ENCODE assay signal across 26 mouse cellular contexts in the genomic region with DNA sequence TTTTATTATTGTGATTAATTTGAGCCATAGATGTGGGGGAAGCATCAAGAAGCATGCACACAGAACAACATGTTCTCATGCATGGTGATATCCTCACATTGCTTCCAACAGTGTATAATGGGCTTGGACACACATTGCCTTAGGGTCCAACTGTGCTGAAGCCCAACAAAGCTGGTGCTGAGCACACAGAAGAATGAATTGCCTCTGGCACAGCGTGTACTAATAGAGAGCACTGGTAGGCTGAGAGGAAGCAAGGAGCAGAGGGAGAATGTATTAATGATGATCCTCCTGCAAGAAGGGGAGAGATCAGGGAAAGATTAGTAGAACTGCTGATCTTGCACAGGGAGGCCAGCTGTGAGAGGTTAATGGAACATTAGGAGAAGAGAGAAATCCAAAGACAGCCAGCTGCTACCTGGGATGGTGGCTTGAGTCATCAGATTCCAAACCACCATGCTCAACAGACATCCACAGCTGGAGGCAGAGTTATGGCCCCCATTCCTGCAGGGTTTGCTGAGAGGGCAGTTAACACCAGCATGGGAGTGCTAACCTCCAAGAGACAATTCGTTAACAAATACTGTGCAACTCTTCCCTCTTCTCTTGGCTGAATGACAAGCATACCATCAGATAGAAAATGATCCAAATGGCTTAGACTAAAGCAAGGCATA.
A peak's percentile ranks its signal among the peaks of the same experiment; 100 is the strongest.
DNase-seq lines count a peak whose midpoint lies in the region; ATAC-seq lines count a peak whose summit lies in the region.
"Had no signal": no experiment of that assay in that cellular context is flagged by ENCODE, and none has a peak within 500 bp of the region (broad histone marks: within the 10 kb centered on the region; RNA-seq: fewer than 3 reads in every experiment).

No protein-coding gene starts in this region.

- no peak overlapping the region for H3K9ac ChIP-seq in forebrain, embryonic 12.5 days
- H3K9ac ChIP-seq in hindbrain, embryonic 13.5 days, result no peak overlapping the region
- H3K9ac ChIP-seq in midbrain, embryonic 12.5 days (replicated peaks), result no peak overlapping the region
- H3K9ac ChIP-seq: forebrain, embryonic 15.5 days; limb, embryonic 13.5 days; liver, embryonic 13.5 days had no signal

- H3K27me3 ChIP-seq in forebrain, embryonic 12.5 days, result no peaks in the 10 kb centered on the region
- no peaks in the 10 kb centered on the region for H3K27me3 ChIP-seq in forebrain, embryonic 10.5 days (ENCODE audit: poor library complexity, severe bottlenecking)
- no peaks in the 10 kb centered on the region for H3K27me3 ChIP-seq in hindbrain, embryonic 13.5 days
- H3K27me3 ChIP-seq in midbrain, embryonic 12.5 days, result no peaks in the 10 kb centered on the region
- H3K27me3 ChIP-seq: CH12.LX; forebrain, embryonic 15.5 days; limb, embryonic 13.5 days; liver, embryonic 13.5 days; megakaryocyte, embryonic 14.5 days; Patski had no signal

- H3K9me3 ChIP-seq in forebrain, embryonic 12.5 days, result no peaks in the 10 kb centered on the region
- no peaks in the 10 kb centered on the region for H3K9me3 ChIP-seq in forebrain, embryonic 10.5 days
- no peaks in the 10 kb centered on the region for H3K9me3 ChIP-seq in hindbrain, embryonic 13.5 days
- no peaks in the 10 kb centered on the region for H3K9me3 ChIP-seq in midbrain, embryonic 12.5 days
- H3K9me3 ChIP-seq: forebrain, embryonic 15.5 days; heart, embryonic 10.5 days; limb, embryonic 13.5 days had no signal

- H3K4me2 ChIP-seq in forebrain, embryonic 12.5 days, result no peak overlapping the region
- H3K4me2 ChIP-seq in hindbrain, embryonic 13.5 days, result no peak overlapping the region
- no peak overlapping the region for H3K4me2 ChIP-seq in midbrain, embryonic 12.5 days (replicated peaks)
- H3K4me2 ChIP-seq: forebrain, embryonic 15.5 days; limb, embryonic 13.5 days; liver, embryonic 13.5 days had no signal

- WGBS in forebrain, embryonic 12.5 days, result 69% methylated on average over 2 of the region's 2 CpGs
- WGBS in forebrain, embryonic 10.5 days, result 73% methylated on average over 2 of the region's 2 CpGs
- WGBS in hindbrain, embryonic 13.5 days, result 67% methylated on average over 2 of the region's 2 CpGs
- WGBS in midbrain, embryonic 12.5 days, result 63% methylated on average over 2 of the region's 2 CpGs

- H3K4me3 ChIP-seq in forebrain, embryonic 12.5 days (replicated peaks), result no peak overlapping the region
- no peak overlapping the region for H3K4me3 ChIP-seq in forebrain, embryonic 10.5 days
- H3K4me3 ChIP-seq in hindbrain, embryonic 13.5 days, result no peak overlapping the region
- H3K4me3 ChIP-seq in midbrain, embryonic 12.5 days, result no peak overlapping the region
- H3K4me3 ChIP-seq: forebrain, embryonic 15.5 days; heart, embryonic 10.5 days; layer of hippocampus, adult 2 months; limb, embryonic 13.5 days; liver, embryonic 13.5 days; megakaryocyte, embryonic 14.5 days had no signal

- H3K27ac ChIP-seq in forebrain, embryonic 12.5 days, result no peak overlapping the region
- no peak overlapping the region for H3K27ac ChIP-seq in forebrain, embryonic 10.5 days
- no peak overlapping the region for H3K27ac ChIP-seq in hindbrain, embryonic 13.5 days
- H3K27ac ChIP-seq in midbrain, embryonic 12.5 days (replicated peaks), result no peak overlapping the region
- H3K27ac ChIP-seq: forebrain, embryonic 15.5 days; heart, embryonic 10.5 days; limb, embryonic 13.5 days; liver, embryonic 13.5 days had no signal

- no peaks in the 10 kb centered on the region for H3K4me1 ChIP-seq in forebrain, embryonic 12.5 days
- no peaks in the 10 kb centered on the region for H3K4me1 ChIP-seq in forebrain, embryonic 10.5 days
- no peaks in the 10 kb centered on the region for H3K4me1 ChIP-seq in hindbrain, embryonic 13.5 days (replicated peaks)
- no peaks in the 10 kb centered on the region for H3K4me1 ChIP-seq in midbrain, embryonic 12.5 days
- H3K4me1 ChIP-seq: forebrain, embryonic 15.5 days; heart, embryonic 10.5 days; limb, embryonic 13.5 days; liver, embryonic 13.5 days; megakaryocyte, embryonic 14.5 days had no signal

- ATAC-seq in forebrain, embryonic 12.5 days (ENCODE audit: low FRiP score), result peak; percentile 57; the same call in 1 of the 2 replicates
- ATAC-seq in hindbrain, embryonic 13.5 days (ENCODE audit: low FRiP score), result 0 out of 2 replicates have a peak, but pooled peaks have one; percentile 24
- ATAC-seq in midbrain, embryonic 12.5 days (ENCODE audit: low FRiP score, low read depth), result peak; percentile 30; the same call in 1 of the 2 replicates
- ATAC-seq in monocyte, adult 5-6 weeks (replicated peaks; ENCODE audit: insufficient number of reproducible peaks, low FRiP score, low TSS enrichment, poor library complexity, severe bottlenecking), result no peak
- ATAC-seq: forebrain, embryonic 15.5 days; intestine, embryonic 16.5 days; Patski had no signal

- no peak for DNase-seq in forebrain, embryonic 10.5 days (ENCODE audit: extremely low spot score, low spot score)
- DNase-seq in 3T3-L1 (ENCODE audit: low read depth, low spot score), result peak; percentile 3
- DNase-seq in natural killer cell, adult 2 months (ENCODE audit: low spot score in 2 of 2), result no peak
- DNase-seq in cerebellum, adult 8-10 months, result no peak
- DNase-seq: adrenal gland, adult 2 months; cerebellum, adult 9-10 months; kidney, adult 9 months; kidney, postnatal 25 days; liver, embryonic 13.5 days; lung, adult 2 months; lung, postnatal 14 days; right cerebral cortex, postnatal 25 days; spleen, adult 18-20 months had no signal

- H3K36me3 ChIP-seq in forebrain, embryonic 12.5 days (replicated peaks), result no peaks in the 10 kb centered on the region
- H3K36me3 ChIP-seq in forebrain, embryonic 10.5 days (replicated peaks), result no peaks in the 10 kb centered on the region
- no peaks in the 10 kb centered on the region for H3K36me3 ChIP-seq in hindbrain, embryonic 13.5 days
- H3K36me3 ChIP-seq in midbrain, embryonic 12.5 days, result no peaks in the 10 kb centered on the region
- H3K36me3 ChIP-seq: forebrain, embryonic 15.5 days; G1E; heart, embryonic 10.5 days; limb, embryonic 13.5 days; liver, embryonic 13.5 days had no signal
